Mouse (Mus musculus) spleen, adult 18-20 months (tissue): ENCODE measurements around the gene Rhox4b.
"Not testable (repeated sequence)": the region's sequence is repeated elsewhere in the genome, so short reads cannot be mapped to it uniquely, and the experiment has no call there.

Experiments used
- DNase-seq, 2 experiments: peaks; one replicate each; pipeline ENCODE4 v3.0.0; 2022; ENCODE audit warnings: mixed read lengths in 2 of 2

Rhox4b gene

GRCm38 (mm10) chrX:37432194-37432593, at the start of gene Rhox4b:
Gene Rhox4b, plus strand, starts transcription at chrX:37432494.
- not testable (repeated sequence) for DNase-seq

- DNase-seq = not testable (repeated sequence)
Observed at GRCm38 (mm10) chrX:37390548-37390947, 41.7 kb upstream of the Rhox4b start, which contains the start of gene Rhox4a2. Gene Rhox4a2, plus strand, starts transcription at chrX:37390848.

DNA sequence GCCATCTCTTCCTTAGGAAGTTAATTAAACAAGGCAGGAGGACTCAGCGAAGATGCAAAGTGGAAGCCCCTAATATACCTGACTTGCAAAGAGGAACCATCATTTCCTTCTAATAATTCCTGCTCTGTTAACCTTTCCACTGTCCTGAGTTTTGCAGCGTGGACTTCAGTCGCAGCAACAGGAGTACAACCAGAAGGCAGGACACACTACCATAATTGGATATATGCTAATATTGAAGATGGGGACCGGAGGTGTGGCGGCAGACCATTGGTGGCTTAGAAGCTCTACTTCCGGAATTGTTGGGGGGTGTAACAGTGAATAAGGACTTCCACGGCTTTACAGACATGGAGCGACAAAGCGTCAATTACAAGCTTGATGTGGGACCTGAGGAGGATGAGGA, 20.5 kb upstream of the Rhox4b start, which contains the start of gene Rhox2b:
TSS of gene Rhox2b (plus strand) at position 301 of the 400 bp plus-strand sequence.
- not testable (repeated sequence) for DNase-seq

DNA sequence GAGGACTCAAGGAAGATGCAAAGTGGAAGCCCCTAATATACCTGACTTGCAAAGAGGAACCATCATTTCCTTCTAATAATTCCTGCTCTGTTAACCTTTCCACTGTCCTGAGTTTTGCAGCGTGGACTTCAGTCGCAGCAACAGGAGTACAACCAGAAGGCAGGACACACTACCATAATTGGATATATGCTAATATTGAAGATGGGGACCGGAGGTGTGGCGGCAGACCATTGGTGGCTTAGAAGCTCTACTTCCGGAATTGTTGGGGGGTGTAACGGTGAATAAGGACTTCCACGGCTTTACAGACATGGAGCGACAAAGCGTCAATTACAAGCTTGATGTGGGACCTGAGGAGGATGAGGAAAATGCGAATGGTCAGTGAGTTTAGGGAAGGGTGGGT, 21.1 kb downstream of the Rhox4b start, which contains the start of gene Rhox2c:
TSS of gene Rhox2c (plus strand) at position 301 of the 400 bp plus-strand sequence.
- not testable (repeated sequence) for DNase-seq

DNA sequence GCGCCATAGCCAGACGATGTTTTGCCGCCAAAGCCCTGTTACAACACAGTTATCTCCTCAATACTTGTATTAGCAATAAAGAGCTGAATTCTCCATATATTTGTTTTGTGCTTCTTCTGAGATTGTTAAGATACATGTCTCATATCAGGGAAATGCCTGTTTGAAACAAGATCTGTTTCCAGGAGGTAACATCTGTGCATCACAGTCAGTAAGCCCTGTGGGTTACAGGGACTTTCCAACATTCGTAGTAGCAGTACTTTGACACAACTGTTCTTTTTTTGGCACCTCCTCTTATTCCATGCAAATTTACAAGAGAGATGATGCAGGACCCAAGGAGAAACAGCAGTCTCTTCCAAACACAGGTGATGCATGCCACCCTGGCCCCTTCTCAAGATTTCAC, 26.0 kb downstream of the Rhox4b start, which contains the start of gene Rhox3c:
TSS of gene Rhox3c (plus strand) at position 301 of the 400 bp plus-strand sequence.
- not testable (repeated sequence) for DNase-seq

DNA sequence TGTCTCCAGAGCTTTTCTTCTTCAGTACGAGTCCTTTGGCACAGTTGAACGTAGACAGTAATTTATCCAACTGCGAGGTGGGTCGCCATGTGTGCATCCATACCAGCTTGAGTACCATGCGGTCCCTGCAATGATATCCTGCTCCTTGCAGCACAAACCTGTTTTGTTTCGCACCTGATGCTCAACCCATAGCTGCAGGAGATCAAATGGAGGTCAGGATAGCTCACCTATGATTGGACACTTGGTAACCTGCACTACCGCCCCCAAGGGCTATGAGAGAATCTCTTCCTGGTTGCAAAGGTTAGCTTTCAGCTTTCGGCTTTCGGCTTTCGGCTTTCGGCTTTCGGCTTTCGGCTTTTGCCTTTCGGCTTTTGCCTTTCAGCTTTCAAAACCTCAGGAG, 47.7 kb downstream of the Rhox4b start, which contains the start of gene Rhox4c:
TSS of gene Rhox4c (plus strand) at position 301 of the 400 bp plus-strand sequence.
- DNase-seq = not testable (repeated sequence)
